Mouse (Mus musculus) midbrain, embryonic 15.5 days (tissue): ENCODE measurements around the gene Focad. TPM values are rescaled to one million over a fixed set of nuclear protein-coding genes. Genes with fewer than 3 reads are reported as not detected.
A peak's percentile ranks its signal among the peaks of the same experiment; 100 is the strongest.

Experiments used
- ATAC-seq: fragments of 200-750 bp; cut with Nextera tagmentation; replicated peaks from 2 replicates; pipeline ENCODE4 v1.8.0; 2017; ENCODE audit warnings: moderate TSS enrichment
- H3K27ac ChIP-seq: fragments of 300-500 bp; sonication (generic); 2 replicates; pipeline ENCODE4 v1.5.1; 2015; ENCODE audit warnings: mild to moderate bottlenecking, inconsistent platforms
- H3K27me3 ChIP-seq: fragments of 300-500 bp; sonication (generic); replicated peaks from 2 replicates; pipeline ENCODE4 v1.6.1; 2015; ENCODE audit warnings: inconsistent platforms
- H3K36me3 ChIP-seq: fragments of 300-500 bp; sonication (generic); replicated peaks from 2 replicates; pipeline ENCODE4 v1.6.1; 2015; ENCODE audit warnings: inconsistent platforms
- H3K4me1 ChIP-seq: fragments of 300-500 bp; sonication (generic); 2 replicates; pipeline ENCODE4 v1.6.1; 2015; ENCODE audit warnings: inconsistent platforms
- H3K4me2 ChIP-seq: fragments of 300-500 bp; sonication (generic); 2 replicates; pipeline ENCODE4 v1.6.1; 2015; ENCODE audit warnings: inconsistent platforms, mild to moderate bottlenecking, moderate library complexity
- H3K4me3 ChIP-seq: fragments of 300-500 bp; sonication (generic); 2 replicates; pipeline ENCODE4 v1.5.1; 2015; ENCODE audit warnings: mild to moderate bottlenecking, inconsistent platforms
- H3K9ac ChIP-seq: fragments of 300-500 bp; sonication (generic); 2 replicates; pipeline ENCODE4 v1.6.1; 2015; ENCODE audit warnings: mild to moderate bottlenecking, inconsistent platforms
- H3K9me3 ChIP-seq: fragments of 300-500 bp; sonication (generic); 2 replicates; pipeline ENCODE4 v1.6.1; 2016; ENCODE audit warnings: inconsistent platforms
- WGBS: fragments of 180-500 bp; shearing (Covaris S2); methylation state at CpG from one replicate; pipeline ENCODE4 v1.1.7; 2015; ENCODE audit warnings: mixed read lengths; 5-methylcytosine and 5-hydroxymethylcytosine counted together
- polyA plus RNA-seq: library from polyadenylated mRNA; unstranded; fragments of >200 nt; fragmentation: Nextera tagmentation; extraction: Ambion mirVana; gene quantifications from 2 replicates; pipeline ENCODE4 v1.2.1, GENCODE M21; 2015

Gene Focad
- polyA plus RNA-seq, 1 experiment from 2014 or later = 15.1 TPM

GRCm38 (mm10) chr4:88159256-88159655 lies 64.8 kb downstream of the Focad start:
- H3K4me3 ChIP-seq = no peak overlapping the region
- peaks cover 18% of the 10 kb centered on the region for H3K4me1 ChIP-seq
- no peaks in the 10 kb centered on the region for H3K9me3 ChIP-seq
- H3K36me3 ChIP-seq = no peaks in the 10 kb centered on the region
- no peak for ATAC-seq
- no peak overlapping the region for H3K4me2 ChIP-seq
- H3K27ac ChIP-seq = no peak overlapping the region
- no peaks in the 10 kb centered on the region for H3K27me3 ChIP-seq
- no peak overlapping the region for H3K9ac ChIP-seq
- WGBS = 83% methylated on average over 5 of the region's 5 CpGs

GRCm38 (mm10) chr4:88159700-88160099 lies 65.3 kb downstream of the Focad start:
- WGBS = 52% methylated on average over 6 of the region's 6 CpGs
- Histone ChIP-seq H3K4me1 (peaks cover 22% of the 10 kb centered on the region), H3K27ac (0 out of 2 replicates have a peak overlapping the region, but pooled peaks have one; percentile 20), H3K4me2 (no peak overlapping the region), H3K27me3 (no peaks in the 10 kb centered on the region), H3K36me3 (no peaks in the 10 kb centered on the region), H3K4me3 (no peak overlapping the region), H3K9ac (no peak overlapping the region), H3K9me3 (no peaks in the 10 kb centered on the region)
- ATAC-seq = no peak

DNA sequence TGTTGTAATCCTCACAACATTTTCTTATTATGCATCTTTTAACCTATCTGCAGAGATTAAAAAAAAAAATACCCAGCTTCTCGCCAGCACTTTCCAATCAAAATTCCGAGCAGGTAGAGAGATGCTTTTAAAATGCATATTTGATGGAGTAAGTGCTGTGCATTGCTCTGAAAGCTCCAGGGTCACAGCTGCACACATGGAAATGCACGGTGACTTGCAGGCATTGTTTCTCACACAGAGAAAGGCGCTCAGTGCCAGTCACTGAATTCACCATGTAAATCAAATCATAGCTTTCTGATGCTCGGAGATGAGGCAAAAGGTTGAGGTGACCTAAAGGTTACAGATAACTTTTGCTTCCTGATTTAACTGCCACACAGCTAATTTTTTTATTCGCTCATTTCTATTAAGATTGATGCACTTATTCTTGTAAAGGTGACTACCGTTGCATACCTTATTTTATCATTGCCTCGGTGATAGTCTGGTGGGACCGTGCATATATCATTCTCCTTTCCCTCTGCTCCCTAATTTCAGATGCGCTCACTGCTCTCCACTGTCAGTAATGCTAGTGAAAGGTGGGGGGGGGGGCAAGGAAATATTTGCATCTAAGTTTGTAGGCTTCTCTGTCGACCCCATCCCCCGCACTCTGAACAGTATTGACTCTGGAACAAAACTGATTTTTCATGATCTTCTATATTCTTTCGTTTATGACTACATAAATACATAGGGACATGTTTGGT lies 69.2 kb downstream of the Focad start:
- Histone ChIP-seq H3K36me3 (no peaks in the 10 kb centered on the region), H3K27me3 (no peaks in the 10 kb centered on the region), H3K9ac (no peak overlapping the region), H3K4me2 (no peak overlapping the region), H3K4me1 (peaks cover 24% of the 10 kb centered on the region), H3K9me3 (no peaks in the 10 kb centered on the region), H3K4me3 (no peak overlapping the region), H3K27ac (peak overlapping the region; percentile 62)
- peak; percentile 84 for ATAC-seq
- WGBS = 36% methylated on average over 13 of the region's 13 CpGs

- Histone ChIP-seq H3K4me1 (peaks cover 23% of the 10 kb centered on the region), H3K27ac (no peak overlapping the region), H3K9ac (no peak overlapping the region), H3K4me2 (no peak overlapping the region), H3K4me3 (no peak overlapping the region), H3K36me3 (no peaks in the 10 kb centered on the region), H3K27me3 (no peaks in the 10 kb centered on the region), H3K9me3 (no peaks in the 10 kb centered on the region)
- WGBS = 90% methylated on average over 7 of the region's 7 CpGs
- ATAC-seq = no peak
Measured at GRCm38 (mm10) chr4:88167008-88167862, 72.8 kb downstream of the Focad start.

DNA sequence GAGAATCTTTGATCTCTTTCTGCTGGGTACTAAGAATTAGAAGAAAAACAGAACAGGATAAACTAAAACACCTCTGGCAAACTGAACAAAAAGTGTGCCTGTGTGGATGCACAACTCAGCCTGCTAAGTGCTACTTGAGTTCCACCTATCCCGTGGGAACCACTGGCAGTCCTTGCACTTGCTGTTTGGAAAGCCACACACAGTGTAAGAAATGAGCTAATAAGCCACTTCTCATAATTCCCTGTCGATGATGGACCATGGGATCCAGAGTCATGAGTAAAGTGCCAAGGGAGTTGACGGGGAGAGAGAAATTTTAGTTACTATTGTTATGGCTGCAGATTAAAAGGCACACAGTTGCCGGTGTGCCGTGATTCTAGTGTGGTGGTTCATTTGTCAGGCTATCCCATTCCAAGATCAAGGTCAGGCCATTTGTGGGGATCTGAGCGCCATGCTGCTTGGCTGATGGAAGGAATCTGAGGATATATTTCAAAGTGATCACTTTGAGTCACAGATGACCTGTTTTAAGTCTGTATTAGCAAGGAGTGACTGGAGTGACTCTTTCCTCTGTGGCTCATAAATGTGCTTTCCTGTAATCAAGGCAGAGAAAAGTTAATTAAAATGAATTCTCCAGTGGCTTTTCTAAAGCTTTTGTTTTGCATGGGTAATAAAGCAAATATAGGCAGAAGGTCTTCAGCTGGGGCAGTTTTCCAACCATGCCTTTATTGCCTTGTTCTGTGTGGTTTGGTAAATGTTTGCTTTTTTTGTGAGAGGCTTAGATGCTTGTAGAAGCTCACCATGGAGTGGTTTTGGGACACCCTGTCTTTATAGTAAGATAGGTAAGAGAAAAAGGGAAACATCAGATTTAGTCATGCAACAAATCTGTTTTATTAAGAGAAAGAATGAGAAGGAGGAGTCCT lies 80.9 kb downstream of the Focad start:
- Histone ChIP-seq H3K9me3 (no peaks in the 10 kb centered on the region), H3K27me3 (no peaks in the 10 kb centered on the region), H3K9ac (no peak overlapping the region), H3K4me2 (no peak overlapping the region), H3K27ac (no peak overlapping the region), H3K36me3 (no peaks in the 10 kb centered on the region), H3K4me1 (no peaks in the 10 kb centered on the region; the same call in 1 of the 2 replicates), H3K4me3 (no peak overlapping the region)
- 81% methylated on average over 6 of the region's 6 CpGs for WGBS
- ATAC-seq = no peak

DNA sequence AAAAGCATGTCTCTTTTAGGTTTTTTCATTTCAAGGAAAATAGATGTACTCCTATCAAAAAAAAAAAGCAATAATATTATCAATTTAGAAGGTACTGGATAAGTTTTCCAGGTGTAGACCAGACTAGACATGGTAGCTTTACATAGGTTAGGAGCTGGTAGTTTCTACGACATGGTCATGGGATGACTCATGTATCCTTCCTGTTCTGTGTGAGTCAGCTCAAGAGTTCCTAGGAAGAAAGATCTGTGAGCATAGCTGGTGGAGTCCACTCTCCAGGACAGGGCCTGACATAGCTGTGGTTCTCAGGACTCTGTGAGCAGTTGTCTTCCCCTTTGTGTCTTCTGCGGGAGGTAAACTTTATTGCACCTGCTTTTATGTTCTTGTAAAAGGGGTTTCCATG lies 84.9 kb downstream of the Focad start:
- 96% methylated on average over 2 of the region's 2 CpGs for WGBS
- no peaks in the 10 kb centered on the region for H3K9me3 ChIP-seq
- H3K4me1 ChIP-seq = no peaks in the 10 kb centered on the region; the same call in 1 of the 2 replicates
- no peak overlapping the region for H3K9ac ChIP-seq
- H3K4me3 ChIP-seq = no peak overlapping the region
- H3K27ac ChIP-seq = no peak overlapping the region
- no peaks in the 10 kb centered on the region for H3K27me3 ChIP-seq
- no peak overlapping the region for H3K4me2 ChIP-seq
- no peaks in the 10 kb centered on the region for H3K36me3 ChIP-seq
- no peak for ATAC-seq

GRCm38 (mm10) chr4:88184293-88184692 lies 89.9 kb downstream of the Focad start:
- no peak for ATAC-seq
- Histone ChIP-seq H3K27ac (no peak overlapping the region), H3K4me3 (no peak overlapping the region), H3K9me3 (no peaks in the 10 kb centered on the region), H3K4me1 (no peaks in the 10 kb centered on the region), H3K36me3 (no peaks in the 10 kb centered on the region), H3K27me3 (no peaks in the 10 kb centered on the region), H3K9ac (no peak overlapping the region), H3K4me2 (no peak overlapping the region)
- 70% methylated on average over 6 of the region's 6 CpGs for WGBS

GRCm38 (mm10) chr4:88185872-88186426 lies 91.5 kb downstream of the Focad start:
- Histone ChIP-seq H3K9ac (no peak overlapping the region), H3K4me2 (no peak overlapping the region), H3K4me1 (no peaks in the 10 kb centered on the region), H3K27me3 (no peaks in the 10 kb centered on the region), H3K27ac (no peak overlapping the region), H3K4me3 (no peak overlapping the region), H3K9me3 (no peaks in the 10 kb centered on the region), H3K36me3 (no peaks in the 10 kb centered on the region)
- no peak for ATAC-seq
- WGBS = 86% methylated on average over 6 of the region's 6 CpGs

DNA sequence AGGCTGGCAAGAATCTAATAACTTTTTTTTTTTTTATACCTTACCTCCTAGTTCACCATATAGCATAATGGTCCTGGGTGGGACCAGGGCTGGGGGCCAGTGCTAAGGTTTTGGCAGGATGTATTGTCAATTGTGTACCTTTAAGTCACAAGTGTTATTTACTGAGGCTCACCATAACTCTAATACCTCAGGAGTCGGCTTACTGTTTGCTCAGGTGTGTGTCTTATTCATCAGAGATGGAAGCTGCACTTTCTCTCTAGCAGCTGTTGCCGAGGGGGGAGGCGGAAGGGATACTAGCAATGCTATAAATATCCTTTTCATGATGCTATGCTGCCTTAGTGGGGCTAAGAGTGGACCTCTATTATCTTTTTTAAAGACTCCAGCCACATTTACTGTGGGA lies 93.2 kb downstream of the Focad start:
- no peak for ATAC-seq
- H3K9ac ChIP-seq = no peak overlapping the region
- WGBS = 81% methylated on average over 3 of the region's 3 CpGs
- no peaks in the 10 kb centered on the region for H3K27me3 ChIP-seq
- H3K4me3 ChIP-seq = no peak overlapping the region
- H3K27ac ChIP-seq = no peak overlapping the region
- H3K4me2 ChIP-seq = no peak overlapping the region
- H3K36me3 ChIP-seq = no peaks in the 10 kb centered on the region
- no peaks in the 10 kb centered on the region for H3K4me1 ChIP-seq
- H3K9me3 ChIP-seq = no peaks in the 10 kb centered on the region

- Histone ChIP-seq H3K9me3 (no peaks in the 10 kb centered on the region), H3K27me3 (no peaks in the 10 kb centered on the region), H3K4me1 (no peaks in the 10 kb centered on the region), H3K36me3 (no peaks in the 10 kb centered on the region), H3K4me3 (no peak overlapping the region), H3K27ac (no peak overlapping the region), H3K9ac (no peak overlapping the region), H3K4me2 (no peak overlapping the region)
- WGBS = 95% methylated on average over 1 of the region's 1 CpGs
- ATAC-seq = no peak
Measured at GRCm38 (mm10) chr4:88189495-88189894, 95.1 kb downstream of the Focad start.

GRCm38 (mm10) chr4:88194256-88194655 lies 99.8 kb downstream of the Focad start:
- Histone ChIP-seq H3K4me3 (no peak overlapping the region), H3K27ac (no peak overlapping the region), H3K4me2 (no peak overlapping the region), H3K36me3 (no peaks in the 10 kb centered on the region), H3K9me3 (no peaks in the 10 kb centered on the region), H3K9ac (no peak overlapping the region), H3K27me3 (no peaks in the 10 kb centered on the region), H3K4me1 (no peaks in the 10 kb centered on the region)
- ATAC-seq = no peak
- WGBS = 74% methylated on average over 5 of the region's 5 CpGs
